Mouse (Mus musculus): ENCODE results near the gene Ddx49.

DNA sequence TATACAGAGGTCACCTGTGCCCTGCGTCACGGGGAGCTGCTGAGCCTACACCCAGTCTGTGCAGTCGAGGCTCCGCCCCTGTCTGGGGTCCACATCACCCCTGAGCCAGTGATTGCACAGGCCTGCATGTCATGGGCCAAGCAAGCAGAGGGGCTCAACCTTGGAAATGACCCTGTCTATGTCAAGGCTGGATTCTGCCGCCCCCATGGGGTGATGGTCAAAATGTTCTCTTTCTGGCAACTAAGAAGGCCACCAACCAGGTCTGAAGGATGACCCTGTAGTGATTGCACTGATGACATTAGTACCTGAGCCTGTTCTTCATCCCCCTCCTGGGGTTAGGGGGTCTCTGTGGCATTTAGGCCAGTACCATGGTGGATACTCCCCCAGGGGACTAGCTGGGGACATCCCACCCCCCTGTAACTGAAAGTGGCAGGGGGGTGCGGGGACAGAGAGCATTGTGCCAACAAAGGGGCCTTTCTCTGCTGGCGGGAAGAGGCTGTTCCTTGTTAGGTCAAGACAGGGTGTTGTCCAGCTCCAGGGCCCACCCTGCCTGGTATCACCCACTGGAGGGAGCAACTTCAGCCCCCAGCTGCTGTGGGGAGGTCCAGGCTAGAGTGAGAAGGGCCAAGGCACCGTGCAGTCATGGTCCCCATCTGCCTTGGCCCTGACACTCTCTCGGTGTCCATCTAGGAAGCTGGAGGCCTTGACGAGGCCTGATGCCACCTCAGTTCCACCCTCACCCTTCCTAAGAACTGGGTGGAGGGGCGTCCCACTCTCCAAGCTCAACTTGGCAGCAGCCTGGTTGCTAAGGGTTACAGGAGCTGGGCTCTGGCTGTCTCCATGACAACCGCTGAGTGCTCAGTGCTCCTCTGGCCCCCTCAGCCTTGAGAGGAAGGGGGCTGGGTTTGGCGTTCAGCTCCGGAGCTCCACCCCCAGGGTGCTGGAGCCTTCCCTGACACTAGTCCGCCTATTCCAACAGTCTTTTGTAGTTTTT, 14.5 kb upstream of the Ddx49 start:
- TF ChIP-seq ZC3H11A (IDR thresholded peaks at IDR 0.05; ENCODE audit: borderline replicate concordance, low read depth, low read length) (no peak), HCFC1 (IDR thresholded peaks at IDR 0.05; ENCODE audit: borderline replicate concordance, insufficient read depth, low read length) (no peak), ZNF384 (IDR thresholded peaks at IDR 0.05; ENCODE audit: low read depth, low read length) (no peak), CHD2 (IDR thresholded peaks at IDR 0.05; ENCODE audit: low read depth, low read length) (no peak), MAFK (IDR thresholded peaks at IDR 0.05; ENCODE audit: insufficient read depth, low read depth, low read length) (no peak)
